Mouse (Mus musculus) lung, postnatal 0 days (tissue): ENCODE measurements around the gene Slpi. TPM values are rescaled to one million over a fixed set of nuclear protein-coding genes. Genes with fewer than 3 reads are reported as not detected.

Source experiments
- ATAC-seq: fragments of 200-750 bp; cut with Nextera tagmentation; 2 replicates; pipeline ENCODE4 v1.8.0; 2017; ENCODE audit warnings: moderate library complexity
- DNase-seq: peaks from one replicate; pipeline ENCODE4 v3.0.0-alpha.2; 2016; ENCODE audit warnings: low spot score
- H3K27ac ChIP-seq: fragments of 300-500 bp; sonication (generic); 2 replicates; pipeline ENCODE4 v1.5.1; 2014; ENCODE audit warnings: antibody characterized with exemption, mild to moderate bottlenecking, low read length, mixed read lengths
- H3K27me3 ChIP-seq: fragments of 300-500 bp; sonication (generic); replicated peaks from 2 replicates; pipeline ENCODE4 v1.6.1; 2014; ENCODE audit warnings: low read length, mixed read lengths; ENCODE audit not compliant: insufficient read depth
- H3K36me3 ChIP-seq: fragments of 300-500 bp; sonication (generic); 2 replicates; pipeline ENCODE4 v1.6.1; 2014; ENCODE audit warnings: low read length, mixed read lengths; ENCODE audit not compliant: insufficient read depth
- H3K4me1 ChIP-seq: fragments of 300-500 bp; sonication (generic); 2 replicates; pipeline ENCODE4 v1.6.1; 2014; ENCODE audit warnings: antibody characterized with exemption, low read depth, low read length, mixed read lengths; ENCODE audit not compliant: insufficient read depth
- H3K4me2 ChIP-seq: fragments of 300-500 bp; sonication (generic); replicated peaks from 2 replicates; pipeline ENCODE4 v1.6.1; 2014; ENCODE audit warnings: low read depth, mild to moderate bottlenecking, low read length, moderate library complexity, mixed read lengths
- H3K4me3 ChIP-seq: fragments of 300-500 bp; sonication (generic); 2 replicates; pipeline ENCODE4 v1.5.1; 2014; ENCODE audit warnings: low read depth, low read length
- H3K9ac ChIP-seq: fragments of 300-500 bp; sonication (generic); replicated peaks from 2 replicates; pipeline ENCODE4 v1.6.1; 2014; ENCODE audit warnings: low read depth, mild to moderate bottlenecking
- H3K9me3 ChIP-seq: fragments of 300-500 bp; sonication (generic); 2 replicates; pipeline ENCODE4 v1.6.1; 2016; ENCODE audit warnings: low read length, mixed read lengths
- CTCF ChIP-seq: IDR thresholded peaks from 2 replicates; pipeline ENCODE4 v1.5.1; 2016; ENCODE audit warnings: antibody characterized with exemption, mild to moderate bottlenecking
- EP300 ChIP-seq: IDR thresholded peaks from 2 replicates; pipeline ENCODE4 v1.6.1; 2016; ENCODE audit warnings: antibody characterized with exemption, mild to moderate bottlenecking, control low read depth
- WGBS: fragments of 180-500 bp; shearing (Covaris S2); extraction: QIAGEN DNeasy Blood & Tissue Kit; methylation state at CpG from one replicate; pipeline ENCODE4 v1.1.7; 2014; 5-methylcytosine and 5-hydroxymethylcytosine counted together
- polyA plus RNA-seq: library from polyadenylated mRNA; unstranded; fragments of >200 nt; fragmentation: Nextera tagmentation; extraction: Ambion mirVana; gene quantifications from 2 replicates; pipeline ENCODE4 v1.2.1, GENCODE M21; 2015

The Slpi gene
- polyA plus RNA-seq, 1 experiment from 2014 or later = 79.5 TPM

DNA sequence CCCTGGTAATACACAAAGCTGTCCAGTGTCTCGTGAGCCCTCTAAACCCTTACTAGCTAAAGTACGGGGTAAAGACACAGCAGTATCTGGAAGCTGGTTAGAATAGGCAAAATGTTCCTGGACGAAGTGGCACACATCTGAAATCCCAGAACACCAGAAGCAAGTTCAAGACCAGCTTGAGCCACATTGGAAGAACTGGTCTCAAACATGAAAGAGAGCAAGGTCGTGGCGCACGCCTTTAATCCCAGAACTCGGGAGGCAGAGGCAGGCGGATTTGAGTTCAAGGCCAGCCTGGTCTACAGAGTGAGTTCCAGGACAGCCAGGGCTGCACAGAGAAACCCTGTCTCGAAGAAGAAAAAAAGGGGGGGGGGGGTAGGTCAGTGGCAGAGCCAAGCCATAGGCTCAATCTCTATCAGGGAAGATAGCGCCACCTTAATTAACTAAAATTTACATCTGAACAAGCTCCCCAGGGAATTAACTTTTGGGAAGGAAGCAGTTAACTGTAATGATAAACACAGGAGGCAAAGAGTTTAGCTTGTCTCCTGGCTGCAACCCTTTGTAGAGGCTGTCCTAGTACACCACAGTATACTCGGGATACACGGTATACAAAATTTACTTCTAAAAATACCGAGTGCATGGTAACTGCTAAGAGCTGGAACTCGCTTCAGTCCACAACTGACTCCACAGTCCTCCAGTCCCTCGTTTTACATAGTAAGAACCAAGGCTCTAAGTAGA, 41.2 kb upstream of the Slpi start:
- no peaks in the 10 kb centered on the region for H3K9me3 ChIP-seq
- no peak for DNase-seq
- no peak overlapping the region for H3K4me2 ChIP-seq
- 56% methylated on average over 15 of the region's 15 CpGs for WGBS
- 0 out of 2 replicates have a peak overlapping the region, but pooled peaks have one; percentile 5 for H3K9ac ChIP-seq
- 0 out of 2 replicates have a peak overlapping the region, but pooled peaks have one; percentile 0 for H3K27ac ChIP-seq
- peaks cover 16% of the 10 kb centered on the region for H3K36me3 ChIP-seq
- no peak for ATAC-seq
- TF ChIP-seq CTCF = no peak
- no peak for TF ChIP-seq EP300
- no peaks in the 10 kb centered on the region for H3K27me3 ChIP-seq
- H3K4me1 ChIP-seq = peaks cover 33% of the 10 kb centered on the region
- no peak overlapping the region for H3K4me3 ChIP-seq

DNA sequence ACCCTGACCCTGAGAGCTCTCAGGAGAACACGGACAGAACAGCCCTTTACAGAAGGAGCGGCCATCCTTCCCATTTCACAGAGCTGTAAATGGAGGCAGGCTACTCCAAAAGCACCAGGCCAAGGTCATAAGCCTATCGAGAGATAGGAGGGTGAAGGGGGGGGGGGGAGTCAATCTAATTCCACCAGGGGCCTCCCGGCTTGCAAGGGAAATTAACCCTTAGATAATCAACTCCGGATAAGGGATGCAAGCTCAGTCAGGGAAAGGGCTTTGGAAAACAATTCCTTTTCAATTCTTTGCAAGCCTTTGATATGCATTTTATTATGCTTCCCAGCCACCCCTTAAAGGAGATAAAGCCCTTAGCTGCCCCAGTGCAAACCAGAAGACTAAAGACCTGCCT, 39.6 kb upstream of the Slpi start:
- WGBS = 40% methylated on average over 5 of the region's 5 CpGs
- no peak for ATAC-seq
- peaks cover 19% of the 10 kb centered on the region for H3K36me3 ChIP-seq

DNA sequence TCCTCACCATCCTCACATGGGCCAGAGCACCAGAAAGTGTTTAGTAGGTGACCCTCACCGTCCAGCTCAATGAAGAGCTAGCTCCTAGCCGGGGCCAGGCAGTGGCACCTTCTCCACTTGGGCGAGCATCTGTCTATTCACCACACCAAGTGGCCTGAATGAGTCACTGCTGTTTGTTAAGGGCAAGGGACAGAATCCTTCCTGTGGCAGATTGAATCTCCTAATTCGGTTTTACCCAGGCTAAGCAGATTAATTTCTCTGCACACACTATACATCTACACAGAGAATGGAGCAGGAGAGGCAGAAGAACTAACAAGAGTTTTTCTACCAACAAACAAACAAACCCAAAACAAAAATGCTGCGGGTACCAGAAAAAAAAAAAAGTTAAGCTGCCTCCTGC, 38.1 kb upstream of the Slpi start:
- H3K9me3 ChIP-seq = no peaks in the 10 kb centered on the region
- no peak overlapping the region for H3K4me3 ChIP-seq
- WGBS = 78% methylated on average over 5 of the region's 5 CpGs
- TF ChIP-seq CTCF = no peak
- TF ChIP-seq EP300 = no peak
- H3K36me3 ChIP-seq = peaks cover 19% of the 10 kb centered on the region
- no peaks in the 10 kb centered on the region for H3K27me3 ChIP-seq
- no peak overlapping the region for H3K9ac ChIP-seq
- ATAC-seq = no peak
- no peak overlapping the region for H3K27ac ChIP-seq
- no peak overlapping the region for H3K4me2 ChIP-seq
- no peak for DNase-seq
- peaks cover 13% of the 10 kb centered on the region; the same call in 1 of the 2 replicates for H3K4me1 ChIP-seq

More for the DNA sequence above, 39.6 kb upstream of the Slpi start:
- no peak overlapping the region for H3K27ac ChIP-seq
- H3K9ac ChIP-seq = no peak overlapping the region
- no peak overlapping the region for H3K4me3 ChIP-seq
- no peak overlapping the region for H3K4me2 ChIP-seq
- H3K9me3 ChIP-seq = no peaks in the 10 kb centered on the region
- TF ChIP-seq CTCF (no peak), EP300 (no peak)
- DNase-seq = no peak
- H3K27me3 ChIP-seq = no peaks in the 10 kb centered on the region
- H3K4me1 ChIP-seq = peaks cover 28% of the 10 kb centered on the region

DNA sequence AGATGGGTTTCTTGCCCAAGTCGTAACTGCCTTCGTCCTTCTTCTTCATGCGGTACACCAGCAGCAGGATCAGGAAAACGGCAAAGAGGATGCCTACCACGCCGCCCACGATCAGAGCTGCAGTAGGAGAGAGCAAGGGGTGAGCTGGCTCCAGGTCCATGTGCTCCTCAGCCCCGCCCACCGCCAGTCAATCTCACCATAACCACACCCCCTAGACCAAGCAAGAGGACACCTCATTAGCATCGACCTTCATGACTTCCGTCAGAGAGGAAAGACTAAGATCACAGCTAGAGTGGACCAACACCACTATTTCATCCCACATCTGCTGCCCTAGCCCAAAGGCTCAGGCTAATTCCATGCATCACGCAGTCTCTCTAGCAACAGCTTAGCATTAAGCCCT, 37.2 kb upstream of the Slpi start:
- Histone ChIP-seq H3K27ac (no peak overlapping the region), H3K4me2 (no peak overlapping the region), H3K9ac (no peak overlapping the region), H3K27me3 (no peaks in the 10 kb centered on the region), H3K4me1 (peaks cover 8% of the 10 kb centered on the region; the same call in 1 of the 2 replicates), H3K36me3 (peaks cover 19% of the 10 kb centered on the region), H3K4me3 (no peak overlapping the region), H3K9me3 (no peaks in the 10 kb centered on the region)
- no peak for TF ChIP-seq EP300
- 33% methylated on average over 12 of the region's 12 CpGs for WGBS
- DNase-seq (no peak), ATAC-seq (no peak)

DNA sequence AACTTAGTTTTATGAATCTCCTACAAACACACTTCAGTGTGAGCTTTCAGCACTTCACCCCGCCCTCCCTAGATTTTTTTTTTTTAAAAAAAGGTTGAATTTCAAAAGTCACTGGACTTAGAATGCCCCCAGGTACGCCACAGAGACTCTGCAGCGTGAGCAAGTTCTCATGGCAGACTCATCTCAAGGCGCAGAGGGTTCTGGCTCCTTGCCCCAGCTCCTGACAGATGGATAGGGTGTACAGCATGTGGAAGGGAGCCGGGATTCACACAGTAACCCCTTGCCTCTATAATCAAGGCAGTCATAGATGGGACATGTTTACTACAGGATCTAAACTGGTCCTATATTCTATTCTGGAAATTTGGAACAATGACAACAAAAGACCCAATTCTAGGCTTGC, 36.5 kb upstream of the Slpi start:
- H3K9ac ChIP-seq = no peak overlapping the region
- peaks cover 19% of the 10 kb centered on the region for H3K36me3 ChIP-seq
- 78% methylated on average over 5 of the region's 5 CpGs for WGBS
- no peak for DNase-seq
- H3K27ac ChIP-seq = no peak overlapping the region
- H3K27me3 ChIP-seq = no peaks in the 10 kb centered on the region
- no peak overlapping the region for H3K4me2 ChIP-seq
- TF ChIP-seq CTCF (no peak), EP300 (no peak)
- no peak overlapping the region for H3K4me3 ChIP-seq
- no peaks in the 10 kb centered on the region for H3K9me3 ChIP-seq
- ATAC-seq = no peak
- H3K4me1 ChIP-seq = peaks cover under 1% of the 10 kb centered on the region; the same call in 1 of the 2 replicates

DNA sequence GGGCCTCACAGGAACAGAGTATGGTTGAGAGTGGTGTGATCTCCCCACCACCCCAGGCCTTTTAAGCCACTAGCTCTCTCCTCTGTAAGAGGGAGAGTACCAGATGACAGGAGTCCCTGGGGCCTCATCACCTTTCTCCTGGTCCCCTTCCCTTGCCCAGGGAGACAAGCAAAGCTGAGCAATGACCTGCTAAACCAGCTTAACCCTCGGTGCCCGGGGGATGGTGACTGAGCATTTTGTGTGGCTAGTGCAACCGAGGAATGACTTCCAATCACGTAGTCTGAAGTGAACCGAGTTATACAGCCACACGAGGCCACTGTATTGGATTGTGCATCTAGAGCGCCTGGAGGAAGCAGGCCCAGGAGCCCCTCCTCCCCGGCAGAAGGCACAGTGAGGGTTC, 35.5 kb upstream of the Slpi start:
- Histone ChIP-seq H3K27me3 (no peaks in the 10 kb centered on the region), H3K27ac (no peak overlapping the region), H3K9ac (no peak overlapping the region), H3K4me3 (no peak overlapping the region), H3K4me1 (no peaks in the 10 kb centered on the region), H3K36me3 (peaks cover 16% of the 10 kb centered on the region), H3K4me2 (no peak overlapping the region), H3K9me3 (no peaks in the 10 kb centered on the region)
- DNase-seq (no peak), ATAC-seq (no peak)
- WGBS = 87% methylated on average over 8 of the region's 8 CpGs
- TF ChIP-seq CTCF (no peak), EP300 (no peak)
